Mouse (Mus musculus) CD4-positive, CD25-positive, alpha-beta regulatory T cell, adult 4 months (primary cell): Measurements from ENCODE around the gene 2410131K14Rik. TPM values are rescaled to one million over a fixed set of nuclear protein-coding genes. Genes with fewer than 3 reads are reported as not detected.

Experiments used
- polyA plus RNA-seq, 2 experiments: library from polyadenylated mRNA; unstranded; fragments of 100-300 nt; shearing (Covaris generic); gene quantifications; one replicate each; pipeline ENCODE4 v1.2.1; 2017

Gene 2410131K14Rik
- polyA plus RNA-seq, 2 experiments from 2014 or later = 3.6 TPM

Other genes with a start within 250 kb of the 2410131K14Rik start
- 1 to 10 TPM; 2.9 to 7.7 TPM for gene Tesc, start 217.5 kb upstream of the 2410131K14Rik start, polyA plus RNA-seq
- 1 to 10 TPM; 3.1 to 3.3 TPM for gene Fbxw8, start 89.8 kb upstream of the 2410131K14Rik start, polyA plus RNA-seq
- gene Hrk, start 80.6 kb upstream of the 2410131K14Rik start, polyA plus RNA-seq = not detected
- gene Rnft2, start 111 bp upstream of the 2410131K14Rik start, polyA plus RNA-seq = not detected